Mouse (Mus musculus) bone marrow, adult 2 months (tissue): Measurements from ENCODE around the gene Amer2.

Experiments
- CTCF ChIP-seq: fragments of 200-500 bp; IDR thresholded peaks from 2 replicates; pipeline ENCODE4 v1.5.1; 2011; ENCODE audit warnings: low read length, control low read depth; ENCODE audit not compliant: control insufficient read depth, insufficient read depth
- POLR2A ChIP-seq: fragments of 200-500 bp; IDR thresholded peaks from 2 replicates; pipeline ENCODE4 v1.6.1; 2011; ENCODE audit warnings: low read depth, mild to moderate bottlenecking, control low read depth, low read length, borderline replicate concordance; ENCODE audit not compliant: control insufficient read depth

DNA sequence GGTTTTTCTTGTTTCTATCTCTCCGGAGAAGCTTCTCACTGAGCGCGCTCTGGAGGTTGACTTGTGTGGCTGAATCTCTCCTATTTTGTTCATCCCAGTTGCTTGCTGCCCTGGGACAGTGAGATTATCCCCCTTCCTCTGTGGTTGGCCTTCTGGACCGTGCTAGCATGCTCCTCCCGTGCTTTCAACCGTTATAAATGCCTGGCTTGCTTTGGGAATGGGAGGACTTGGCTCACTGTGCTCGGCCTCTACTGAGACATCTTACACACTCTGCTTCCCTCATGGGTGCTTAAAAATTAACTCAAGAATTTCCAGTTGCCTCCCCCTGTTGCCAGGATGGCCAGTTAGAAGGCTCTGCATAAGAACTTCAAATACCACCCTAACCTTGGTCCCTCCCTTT lies 10.8 kb downstream of the Amer2 start:
- TF ChIP-seq POLR2A (no peak), CTCF (no peak)
